In the genomic region with DNA sequence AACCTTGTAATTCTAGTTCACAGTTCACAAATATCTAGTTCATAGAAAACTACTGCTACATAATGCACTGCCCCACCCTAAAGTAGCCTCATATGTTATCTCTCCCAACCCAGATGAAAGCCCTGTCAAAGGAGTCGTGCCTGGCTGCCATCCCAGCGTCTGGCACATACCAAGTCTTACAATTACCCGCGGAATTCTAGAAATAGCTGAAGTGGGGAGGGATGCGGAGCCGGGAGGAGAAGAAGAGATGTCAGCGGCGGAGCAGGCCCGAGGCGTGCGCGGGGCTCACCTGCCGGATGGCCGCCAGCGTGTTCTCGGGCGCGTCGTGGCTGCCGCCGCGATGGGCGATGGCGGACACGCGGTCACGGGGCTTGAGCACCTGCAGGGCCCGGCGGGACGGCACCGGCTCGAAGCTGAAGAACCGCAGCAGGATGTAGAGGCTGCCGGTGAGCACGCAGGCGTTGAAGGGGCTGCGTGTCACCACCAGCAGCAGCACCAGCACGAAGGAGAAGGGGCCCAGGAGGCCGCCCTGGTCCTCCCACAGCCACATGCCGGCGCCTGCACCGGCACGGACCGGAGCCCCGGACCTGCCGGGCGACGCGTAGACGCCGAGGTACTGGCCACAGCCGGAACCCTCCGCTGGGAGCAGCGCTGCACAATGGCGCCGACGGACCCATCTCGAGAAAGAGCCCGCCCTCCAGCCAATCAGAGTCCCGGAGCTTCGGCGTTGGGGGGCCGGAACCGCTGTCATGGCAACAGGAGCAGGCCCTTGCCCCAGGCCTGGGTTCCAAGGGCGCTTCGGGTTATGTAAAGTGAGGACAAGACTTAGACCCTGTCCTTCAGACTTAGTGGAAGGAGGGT, we compare ENCODE assay signal across 8 mouse cellular contexts. TPM values are rescaled to one million over a fixed set of nuclear protein-coding genes. Genes with fewer than 3 reads are reported as not detected.
A peak's percentile ranks its signal among the peaks of the same experiment; 100 is the strongest.
DNase-seq lines count a peak whose midpoint lies in the region; ATAC-seq lines count a peak whose summit lies in the region.

Gene Gde1 (minus strand): TSS at position 678 of the 861 bp plus-strand sequence.

- peak within 1 kb of the TSS; percentile 91 for H3K4me3 ChIP-seq in heart, embryonic 13.5 days
- H3K4me3 ChIP-seq in liver, embryonic 12.5 days, result peak within 1 kb of the TSS; percentile 93
- H3K4me3 ChIP-seq in stomach, embryonic 15.5 days (replicated peaks), result peak within 1 kb of the TSS; percentile 82

- H3K9ac ChIP-seq in heart, embryonic 13.5 days, result peak within 1 kb of the TSS; percentile 91
- H3K9ac ChIP-seq in liver, embryonic 12.5 days, result peak within 1 kb of the TSS; percentile 92
- peak within 1 kb of the TSS; percentile 84 for H3K9ac ChIP-seq in stomach, embryonic 15.5 days

- peaks cover 21% of the 10 kb centered on the region for H3K36me3 ChIP-seq in heart, embryonic 13.5 days
- H3K36me3 ChIP-seq in liver, embryonic 12.5 days, result peaks cover 27% of the 10 kb centered on the region
- no peaks in the 10 kb centered on the region for H3K36me3 ChIP-seq in stomach, embryonic 15.5 days

- ATAC-seq in erythroid progenitor cell, adult 5-6 weeks (replicated peaks; ENCODE audit: low FRiP score, poor library complexity, severe bottlenecking), result peak; percentile 92
- ATAC-seq in heart, embryonic 13.5 days (ENCODE audit: extremely low read depth, insufficient number of reproducible peaks, low FRiP score, low TSS enrichment), result peak; percentile 85
- peak; percentile 88 for ATAC-seq in liver, embryonic 12.5 days
- peak; percentile 86 for ATAC-seq in stomach, embryonic 15.5 days (ENCODE audit: insufficient read depth, low FRiP score, low read depth)

- peak; percentile 86 for DNase-seq in CD4-positive helper T cell, adult 2 months (ENCODE audit: low read depth, low spot score)
- peak; percentile 77 for DNase-seq in brain, embryonic 18.5 days (ENCODE audit: low read depth, low spot score)
- peak; percentile 95 for DNase-seq in kidney, postnatal 10 days
- DNase-seq in natural killer cell, adult 2 months (ENCODE audit: low spot score in 2 of 2), result peak; percentile 81 to 86

- 0% methylated on average over 59 of the region's 66 CpGs for WGBS in heart, embryonic 13.5 days
- 2% methylated on average over 66 of the region's 66 CpGs for WGBS in liver, embryonic 12.5 days (ENCODE audit: insufficient replicate concordance)
- under 1% methylated on average over 66 of the region's 66 CpGs for WGBS in stomach, embryonic 15.5 days

- no peaks in the 10 kb centered on the region for H3K9me3 ChIP-seq in heart, embryonic 13.5 days
- no peaks in the 10 kb centered on the region for H3K9me3 ChIP-seq in liver, embryonic 12.5 days (replicated peaks)
- H3K9me3 ChIP-seq in stomach, embryonic 15.5 days, result no peaks in the 10 kb centered on the region

- H3K27me3 ChIP-seq in heart, embryonic 13.5 days (replicated peaks), result no peaks in the 10 kb centered on the region
- H3K27me3 ChIP-seq in liver, embryonic 12.5 days (replicated peaks), result 0 out of 2 replicates have a peak, but pooled peaks cover 3% of the 10 kb centered on the region
- H3K27me3 ChIP-seq in stomach, embryonic 15.5 days (replicated peaks), result no peaks in the 10 kb centered on the region

- peak within 1 kb of the TSS; percentile 91 for H3K4me2 ChIP-seq in heart, embryonic 13.5 days
- peak within 1 kb of the TSS; percentile 89 for H3K4me2 ChIP-seq in liver, embryonic 12.5 days
- peak within 1 kb of the TSS; percentile 76 for H3K4me2 ChIP-seq in stomach, embryonic 15.5 days

- H3K4me1 ChIP-seq in heart, embryonic 13.5 days, result peaks cover 29% of the 10 kb centered on the region
- H3K4me1 ChIP-seq in liver, embryonic 12.5 days, result peaks cover 36% of the 10 kb centered on the region
- peaks cover 16% of the 10 kb centered on the region; the same call in 1 of the 2 replicates for H3K4me1 ChIP-seq in stomach, embryonic 15.5 days

- peak within 1 kb of the TSS; percentile 90 for H3K27ac ChIP-seq in heart, embryonic 13.5 days (replicated peaks)
- H3K27ac ChIP-seq in liver, embryonic 12.5 days, result peak within 1 kb of the TSS; percentile 93
- H3K27ac ChIP-seq in stomach, embryonic 15.5 days, result peak within 1 kb of the TSS; percentile 86

RNA-seq across cellular contexts. Expression of gene Gde1, which starts in this region (rescaled TPM):
- 39.4 and 50.5 TPM in 2 replicates for total RNA-seq in erythroid progenitor cell, adult 5-6 weeks (2015; ENCODE audit: low replicate concordance)
- total RNA-seq in erythroid progenitor cell, adult 5-6 weeks (2017; ENCODE audit: low replicate concordance), result 39.7 and 47.5 TPM in 2 replicates
- 76.1 and 79.0 TPM in 2 replicates for polyA plus RNA-seq in heart, embryonic 13.5 days (2015; fragmentation: Nextera tagmentation; extraction: Ambion mirVana)
- 45.7 and 51.8 TPM in 2 replicates for polyA plus RNA-seq in liver, embryonic 12.5 days (2016; fragmentation: Nextera tagmentation; extraction: Ambion mirVana)
- 105 and 114 TPM in 2 replicates for polyA plus RNA-seq in stomach, embryonic 15.5 days (2015; fragmentation: Nextera tagmentation; extraction: Ambion mirVana)

Comparison
In these comparisons a context has a peak if more than half of its experiments do, and no peak if none do; other contexts are left out.
1. Peak in every context shown above with its lines: DNase-seq, ATAC-seq, H3K4me3 ChIP-seq and H3K27ac ChIP-seq.